ENCODE assay signal across 1 mouse cellular context in the genomic region with DNA sequence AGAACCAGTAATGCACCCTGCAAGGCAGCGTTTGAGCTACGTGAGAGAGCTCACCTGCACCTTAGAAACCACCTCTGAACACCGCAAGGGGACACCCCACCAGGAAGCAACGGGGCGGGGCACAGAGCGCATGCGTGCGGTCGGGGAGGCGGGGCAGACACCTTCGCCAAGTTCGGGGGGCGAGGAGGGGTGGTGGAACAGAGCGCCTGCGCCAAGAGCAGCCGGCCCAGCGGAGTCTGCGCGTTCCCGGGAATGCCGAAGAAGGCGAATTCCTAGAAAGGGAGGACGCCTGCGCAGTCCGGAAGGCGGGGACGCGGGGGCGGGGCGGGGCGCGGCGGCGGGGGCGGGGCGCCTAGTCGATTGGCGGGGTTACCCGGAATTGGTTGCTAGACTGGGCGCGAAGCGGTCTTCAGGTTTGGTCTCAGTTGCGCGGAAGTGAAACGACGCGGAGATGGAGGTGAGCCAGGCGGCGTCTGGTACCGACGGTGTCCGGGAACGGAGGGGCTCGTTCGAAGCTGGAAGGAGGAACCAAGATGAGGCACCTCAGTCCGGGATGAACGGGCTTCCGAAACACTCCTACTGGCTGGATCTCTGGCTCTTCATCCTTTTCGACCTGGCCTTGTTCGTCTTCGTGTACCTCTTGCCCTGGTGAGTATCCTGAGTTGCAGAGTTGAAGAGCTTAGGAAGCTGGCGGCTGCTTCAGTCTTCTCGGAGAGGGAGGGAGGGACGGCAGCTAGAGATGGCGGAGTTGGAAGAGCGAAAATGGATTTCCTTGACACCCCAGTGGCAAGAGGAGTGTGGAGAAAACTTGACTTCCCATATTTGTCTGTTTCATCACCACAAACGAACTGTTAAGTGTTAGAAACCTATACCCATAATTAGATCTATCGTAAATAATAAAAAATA.
TF ChIP-seq lines count a peak whose summit lies in the region.

1810037I17Rik (plus strand) TSS at position 195 of the 906 bp plus-strand sequence.

TF ChIP-seq in CH12.LX, 34 proteins besides CTCF, POLR2A, EP300 and RAD21 (continued from another document):
- peak; percentile 56 for TF ChIP-seq HCFC1 (IDR thresholded peaks at IDR 0.05; ENCODE audit: low read depth, low read length)
- TF ChIP-seq NRF1 (IDR thresholded peaks at IDR 0.05; ENCODE audit: low read depth, low read length) = peak; percentile 92
- 0 out of 2 replicates have a peak, but pooled peaks have one; percentile 61 for TF ChIP-seq E2F4 (IDR thresholded peaks at IDR 0.05; ENCODE audit: insufficient replicate concordance, low read depth, low read length)
- no peak for TF ChIP-seq ZKSCAN1 (IDR thresholded peaks at IDR 0.05; ENCODE audit: borderline replicate concordance, low read depth, low read length)
- peak; percentile 69 for TF ChIP-seq NELFE (IDR thresholded peaks at IDR 0.05; ENCODE audit: low read depth, low read length)
- peak; percentile 64; the same call in 1 of the 2 replicates for TF ChIP-seq TCF12 (IDR thresholded peaks at IDR 0.05; ENCODE audit: low read depth, low read length)
- TF ChIP-seq RCOR1 (conservative IDR thresholded peaks at IDR 0.05; ENCODE audit: low read depth, low read length) = peak; percentile 52; the same call in 1 of the 2 replicates
- no peak for TF ChIP-seq ZC3H11A (IDR thresholded peaks at IDR 0.05; ENCODE audit: low read depth, low read length)
- no peak for TF ChIP-seq MYC (IDR thresholded peaks at IDR 0.05; ENCODE audit: low read depth, low read length)
- TF ChIP-seq MAZ (IDR thresholded peaks at IDR 0.05; ENCODE audit: low read depth, low read length) = peak; percentile 51; the same call in 1 of the 2 replicates
- no peak for TF ChIP-seq ZNF384 (IDR thresholded peaks at IDR 0.05; ENCODE audit: low read depth, low read length)
- TF ChIP-seq USF2 (conservative IDR thresholded peaks at IDR 0.05; ENCODE audit: low read depth, low read length) = no peak
- peak; percentile 42; the same call in 1 of the 2 replicates for TF ChIP-seq CHD2 (IDR thresholded peaks at IDR 0.05; ENCODE audit: low read length)
- peak; percentile 54 for TF ChIP-seq MAX (IDR thresholded peaks at IDR 0.05; ENCODE audit: low read length)
- no peak for TF ChIP-seq JUND (conservative IDR thresholded peaks at IDR 0.05; ENCODE audit: low read depth, low read length)
- no peak for TF ChIP-seq PAX5 (IDR thresholded peaks at IDR 0.05; ENCODE audit: low read length)
- TF ChIP-seq SMC3 (IDR thresholded peaks at IDR 0.05; ENCODE audit: low read depth, low read length) = no peak
- no peak; the same call in 1 of the 2 replicates for TF ChIP-seq ETS1 (conservative IDR thresholded peaks at IDR 0.05; ENCODE audit: low read depth, low read length)
- peak; percentile 91 for TF ChIP-seq UBTF (IDR thresholded peaks at IDR 0.05; ENCODE audit: low read depth, low read length)
- TF ChIP-seq ELF1 (IDR thresholded peaks at IDR 0.05; ENCODE audit: low read depth, low read length) = peak; percentile 77
- TF ChIP-seq GABPA (IDR thresholded peaks at IDR 0.05; ENCODE audit: insufficient replicate concordance, low read depth, low read length) = no peak
- peak; percentile 58 for TF ChIP-seq IRF4 (IDR thresholded peaks at IDR 0.05; ENCODE audit: low read depth, low read length)
- no peak for TF ChIP-seq KAT2A (IDR thresholded peaks at IDR 0.05; ENCODE audit: insufficient replicate concordance, low read length)
- TF ChIP-seq USF1 (IDR thresholded peaks at IDR 0.05; ENCODE audit: low read depth, low read length) = no peak
- TF ChIP-seq MAFK (IDR thresholded peaks at IDR 0.05; ENCODE audit: insufficient replicate concordance, low read length) = no peak
